Mouse (Mus musculus) stomach, embryonic 16.5 days (tissue): ENCODE results near the gene Pik3r6. TPM values are rescaled to one million over a fixed set of nuclear protein-coding genes. Genes with fewer than 3 reads are reported as not detected.

Experiments
- ATAC-seq: fragments of 200-750 bp; cut with Nextera tagmentation; 2 replicates; pipeline ENCODE4 v1.8.0; 2017; ENCODE audit warnings: moderate number of reproducible peaks, moderate TSS enrichment; ENCODE audit not compliant: insufficient read depth, low FRiP score
- H3K27ac ChIP-seq: fragments of 300-500 bp; sonication (generic); 2 replicates; pipeline ENCODE4 v1.5.1; 2014; ENCODE audit warnings: low read length
- H3K27me3 ChIP-seq: fragments of 300-500 bp; sonication (generic); 2 replicates; pipeline ENCODE4 v1.6.1; 2014; ENCODE audit warnings: low read length, control low read depth, mixed read lengths; ENCODE audit not compliant: control insufficient read depth, insufficient read depth
- H3K36me3 ChIP-seq: fragments of 300-500 bp; sonication (generic); 2 replicates; pipeline ENCODE4 v1.6.1; 2014; ENCODE audit warnings: low read length; ENCODE audit not compliant: control insufficient read depth, insufficient read depth
- H3K4me1 ChIP-seq: fragments of 300-500 bp; sonication (generic); 2 replicates; pipeline ENCODE4 v1.6.1; 2014; ENCODE audit warnings: low read length, control low read depth, mixed read lengths; ENCODE audit not compliant: control insufficient read depth, insufficient read depth
- H3K4me2 ChIP-seq: fragments of 300-500 bp; sonication (generic); 2 replicates; pipeline ENCODE4 v1.6.1; 2014; ENCODE audit warnings: low read depth, low read length, mixed read lengths
- H3K4me3 ChIP-seq: fragments of 300-500 bp; sonication (generic); replicated peaks from 2 replicates; pipeline ENCODE4 v1.5.1; 2014; ENCODE audit warnings: mild to moderate bottlenecking, low read length
- H3K9ac ChIP-seq: fragments of 300-500 bp; sonication (generic); 2 replicates; pipeline ENCODE4 v1.6.1; 2014; ENCODE audit warnings: low read length
- H3K9me3 ChIP-seq: fragments of 300-500 bp; sonication (generic); replicated peaks from 2 replicates; pipeline ENCODE4 v1.6.1; 2016; ENCODE audit warnings: low read length, control low read depth; ENCODE audit not compliant: control insufficient read depth
- WGBS: fragments of 180-500 bp; shearing (Covaris S2); extraction: QIAGEN DNeasy Blood & Tissue Kit; methylation state at CpG from one replicate; pipeline ENCODE4 v1.1.7; 2014; 5-methylcytosine and 5-hydroxymethylcytosine counted together
- polyA plus RNA-seq: library from polyadenylated mRNA; unstranded; fragments of >200 nt; fragmentation: Nextera tagmentation; extraction: Ambion mirVana; gene quantifications from 2 replicates; pipeline ENCODE4 v1.2.1, GENCODE M21; 2015

Gene Pik3r6
- polyA plus RNA-seq, 1 experiment from 2014 or later, result 3.2 TPM

DNA sequence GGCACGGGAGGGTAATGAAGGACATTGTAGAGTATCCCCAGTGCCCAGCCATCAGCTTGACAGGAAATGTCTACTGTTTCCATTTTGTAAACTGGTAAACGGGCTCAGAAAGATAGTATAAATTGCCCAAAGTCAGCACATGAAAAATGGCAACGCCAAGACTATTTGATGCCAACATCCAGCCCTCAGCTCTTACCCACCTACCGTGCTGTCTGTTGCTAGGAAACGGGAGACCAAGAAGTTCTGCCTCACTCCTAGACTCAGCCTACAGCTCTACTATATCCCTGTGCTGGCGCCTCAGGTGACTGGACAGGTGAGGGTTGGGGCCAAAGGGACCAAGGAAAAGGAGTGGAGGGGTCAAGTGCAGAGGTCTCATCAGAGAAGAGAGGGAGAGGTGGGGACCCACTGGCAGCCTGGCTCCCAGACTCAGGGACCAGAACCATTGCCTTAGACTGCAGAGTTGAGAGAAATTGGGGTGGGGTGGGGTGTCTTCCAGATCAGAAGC is 31.2 kb downstream of the Pik3r6 start:
- Histone ChIP-seq H3K9me3 (no peaks in the 10 kb centered on the region), H3K27ac (no peak overlapping the region), H3K36me3 (no peaks in the 10 kb centered on the region), H3K4me2 (no peak overlapping the region), H3K4me3 (no peak overlapping the region), H3K4me1 (no peaks in the 10 kb centered on the region), H3K9ac (no peak overlapping the region), H3K27me3 (no peaks in the 10 kb centered on the region)
- 79% methylated on average over 6 of the region's 6 CpGs for WGBS
- no peak for ATAC-seq

DNA sequence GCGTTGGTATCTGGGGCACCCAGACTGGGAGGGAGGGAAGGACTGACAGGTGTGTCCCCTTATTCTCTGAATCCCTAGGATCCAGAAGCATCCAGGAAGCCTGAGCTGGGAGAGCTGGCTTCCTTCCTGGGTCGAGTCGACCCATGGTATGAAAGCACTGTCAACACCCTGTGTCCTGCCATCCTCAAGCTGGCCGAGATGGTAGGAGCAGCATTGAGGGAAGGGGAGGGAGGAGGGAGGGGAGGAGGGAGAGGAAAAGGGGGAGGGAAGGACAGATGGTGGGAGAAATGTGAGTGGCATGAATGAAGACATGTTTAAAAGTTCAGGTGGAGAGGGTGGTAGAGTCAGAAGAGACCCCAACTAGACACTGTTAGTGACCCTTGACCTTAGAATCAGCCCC is 33.2 kb downstream of the Pik3r6 start:
- Histone ChIP-seq H3K4me3 (no peak overlapping the region), H3K9me3 (no peaks in the 10 kb centered on the region), H3K4me2 (no peak overlapping the region), H3K27me3 (no peaks in the 10 kb centered on the region), H3K9ac (no peak overlapping the region), H3K36me3 (no peaks in the 10 kb centered on the region), H3K4me1 (no peaks in the 10 kb centered on the region), H3K27ac (no peak overlapping the region)
- WGBS, result 76% methylated on average over 4 of the region's 4 CpGs
- ATAC-seq, result no peak

DNA sequence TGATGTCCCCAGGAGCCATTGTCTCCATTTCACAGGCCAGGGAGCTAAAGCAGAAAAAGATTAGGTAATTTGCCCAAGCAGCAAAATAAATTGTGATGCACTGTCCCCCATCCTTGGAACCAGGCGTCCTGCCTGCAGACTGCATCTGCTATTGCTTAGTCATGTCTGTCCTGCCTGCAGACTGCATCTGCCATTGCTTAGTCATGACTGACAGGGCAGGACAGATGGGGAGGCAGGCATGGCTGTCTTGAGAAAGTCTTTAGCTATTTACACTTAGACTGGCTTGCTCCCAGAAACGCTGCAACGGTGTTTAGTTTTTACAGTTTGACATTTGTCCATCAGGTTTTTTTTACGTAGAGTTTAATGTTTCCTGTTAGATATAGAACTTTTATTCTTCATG is 33.6 kb downstream of the Pik3r6 start:
- no peaks in the 10 kb centered on the region for H3K9me3 ChIP-seq
- no peak overlapping the region for H3K4me2 ChIP-seq
- no peak overlapping the region for H3K4me3 ChIP-seq
- no peak for ATAC-seq
- H3K36me3 ChIP-seq, result no peaks in the 10 kb centered on the region
- H3K27ac ChIP-seq, result no peak overlapping the region
- H3K4me1 ChIP-seq, result no peaks in the 10 kb centered on the region
- WGBS, result 35% methylated on average over 4 of the region's 4 CpGs
- H3K27me3 ChIP-seq, result no peaks in the 10 kb centered on the region
- H3K9ac ChIP-seq, result no peak overlapping the region

DNA sequence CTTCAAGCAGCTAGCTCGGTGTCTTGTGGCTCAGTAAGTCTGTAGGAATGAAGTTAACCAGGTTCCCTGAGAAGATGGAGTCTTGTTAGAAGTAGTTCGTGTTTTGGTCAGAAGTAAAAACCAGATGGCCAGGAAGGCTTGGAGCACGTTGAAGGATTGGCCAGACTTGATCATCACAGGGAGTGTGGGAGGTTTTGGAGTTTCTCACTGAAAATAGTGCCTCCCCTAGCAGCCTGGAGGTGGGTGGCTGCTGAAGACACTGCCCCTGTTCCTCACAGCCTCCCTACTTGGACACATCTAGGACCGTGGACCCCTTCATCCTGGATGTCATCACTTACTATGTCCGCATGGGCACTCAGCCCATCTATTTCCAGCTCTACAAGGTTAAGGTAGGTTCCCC is 36.8 kb downstream of the Pik3r6 start:
- Histone ChIP-seq H3K9ac (no peak overlapping the region), H3K27ac (no peak overlapping the region), H3K4me2 (no peak overlapping the region), H3K9me3 (no peaks in the 10 kb centered on the region), H3K27me3 (no peaks in the 10 kb centered on the region), H3K36me3 (no peaks in the 10 kb centered on the region), H3K4me3 (no peak overlapping the region), H3K4me1 (no peaks in the 10 kb centered on the region)
- WGBS, result 68% methylated on average over 5 of the region's 5 CpGs
- no peak for ATAC-seq

DNA sequence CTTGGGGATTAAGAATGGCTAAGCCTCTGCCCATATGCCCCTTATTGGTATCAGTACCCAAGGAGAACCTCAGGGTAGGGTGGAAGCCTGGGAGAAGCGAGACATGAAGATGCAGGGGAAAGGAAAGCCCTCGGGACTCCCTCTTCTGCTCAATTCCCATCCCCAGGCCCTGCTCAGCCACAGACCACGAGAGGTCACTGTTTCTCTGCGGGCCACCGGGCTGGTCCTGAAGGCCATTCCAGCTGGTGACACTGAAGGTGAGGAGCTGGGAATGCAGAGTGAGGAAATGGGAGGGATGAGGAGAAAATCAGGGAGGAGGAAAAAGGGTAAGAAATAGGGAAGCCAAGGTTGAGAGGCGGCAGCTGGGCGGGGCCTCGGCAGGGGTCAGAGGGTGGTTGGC is 41.7 kb downstream of the Pik3r6 start:
- ATAC-seq, result 0 out of 2 replicates have a peak, but pooled peaks have one; percentile 51
- WGBS, result 16% methylated on average over 8 of the region's 8 CpGs
- Histone ChIP-seq H3K9me3 (no peaks in the 10 kb centered on the region), H3K4me2 (no peak overlapping the region), H3K36me3 (no peaks in the 10 kb centered on the region), H3K4me3 (no peak overlapping the region), H3K27me3 (no peaks in the 10 kb centered on the region), H3K4me1 (no peaks in the 10 kb centered on the region), H3K27ac (no peak overlapping the region), H3K9ac (no peak overlapping the region)

DNA sequence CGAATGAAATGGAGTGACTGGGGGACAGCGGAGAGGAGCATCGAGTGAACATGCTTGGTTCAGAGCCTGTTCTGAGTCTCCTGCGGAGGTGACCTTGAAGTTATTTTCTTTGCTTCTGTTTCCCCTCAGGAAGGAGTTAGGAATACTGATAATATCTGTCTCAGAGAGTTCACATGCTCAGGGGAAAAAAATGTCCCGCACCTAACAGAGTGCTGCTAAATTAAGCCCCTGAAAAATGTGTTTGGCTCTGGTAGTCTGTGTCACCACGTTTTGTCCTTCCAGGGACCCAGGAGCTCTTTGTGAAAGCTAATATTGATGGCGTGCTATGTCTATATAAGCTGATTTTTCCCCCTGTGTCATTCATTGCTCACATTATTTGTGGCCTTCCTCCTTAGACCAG is 42.4 kb downstream of the Pik3r6 start:
- no peaks in the 10 kb centered on the region for H3K36me3 ChIP-seq
- H3K4me2 ChIP-seq, result no peak overlapping the region
- ATAC-seq, result no peak
- H3K27me3 ChIP-seq, result no peaks in the 10 kb centered on the region
- H3K9me3 ChIP-seq, result no peaks in the 10 kb centered on the region
- H3K4me1 ChIP-seq, result no peaks in the 10 kb centered on the region
- H3K4me3 ChIP-seq, result no peak overlapping the region
- H3K27ac ChIP-seq, result no peak overlapping the region
- 52% methylated on average over 7 of the region's 7 CpGs for WGBS
- no peak overlapping the region for H3K9ac ChIP-seq

DNA sequence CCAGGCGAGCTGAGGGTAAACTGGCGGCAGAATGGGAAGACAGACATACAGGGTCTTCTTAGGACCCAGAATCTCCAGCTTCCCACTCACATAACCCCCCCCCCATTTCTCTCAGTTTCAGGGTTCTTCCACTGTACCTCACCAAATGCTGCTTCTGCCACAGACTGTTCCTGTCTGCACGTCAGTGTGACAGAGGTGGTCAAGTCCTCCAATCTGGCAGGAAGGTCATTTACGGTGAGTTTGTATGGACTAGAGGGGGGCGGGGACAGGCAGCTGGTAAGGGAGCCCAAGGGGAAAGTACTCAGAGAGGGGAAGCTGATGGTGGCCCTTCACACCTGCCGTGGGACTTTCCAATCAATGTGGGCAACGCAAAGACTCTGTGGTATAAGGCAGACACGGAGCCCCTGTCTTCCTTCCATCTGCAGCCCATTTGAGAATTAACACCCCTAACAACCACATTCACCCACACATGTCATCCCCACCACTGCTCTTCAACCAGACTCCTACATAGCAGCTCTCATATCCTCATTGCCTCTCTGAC is 42.9 kb downstream of the Pik3r6 start:
- no peaks in the 10 kb centered on the region for H3K9me3 ChIP-seq
- no peak overlapping the region for H3K4me2 ChIP-seq
- no peak overlapping the region for H3K9ac ChIP-seq
- no peak overlapping the region for H3K4me3 ChIP-seq
- 75% methylated on average over 8 of the region's 8 CpGs for WGBS
- no peak for ATAC-seq
- H3K27me3 ChIP-seq, result no peaks in the 10 kb centered on the region
- no peaks in the 10 kb centered on the region for H3K4me1 ChIP-seq
- no peak overlapping the region for H3K27ac ChIP-seq
- no peaks in the 10 kb centered on the region for H3K36me3 ChIP-seq

DNA sequence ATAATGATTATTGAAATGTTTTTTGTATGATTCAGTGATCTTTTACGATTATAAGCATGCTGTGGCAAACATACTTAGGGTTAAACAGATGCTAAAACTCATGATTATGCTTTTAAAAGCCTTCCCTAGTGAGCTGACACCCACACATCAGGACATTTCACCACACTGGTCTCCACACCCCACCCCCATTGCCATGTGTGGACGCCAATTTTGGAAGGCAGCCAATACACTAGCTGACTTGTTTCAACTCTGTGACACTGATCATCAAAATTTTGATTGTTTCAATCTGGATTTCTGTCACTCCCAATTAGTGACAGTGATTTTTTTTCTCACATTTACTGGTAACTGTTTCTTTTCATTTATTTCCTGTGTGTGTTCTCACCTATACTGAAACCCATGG is 44.7 kb downstream of the Pik3r6 start:
- H3K36me3 ChIP-seq, result no peaks in the 10 kb centered on the region
- H3K4me3 ChIP-seq, result no peak overlapping the region
- no peak overlapping the region for H3K27ac ChIP-seq
- H3K9me3 ChIP-seq, result no peaks in the 10 kb centered on the region
- H3K9ac ChIP-seq, result no peak overlapping the region
- ATAC-seq, result no peak
- WGBS, result 45% methylated on average over 2 of the region's 2 CpGs
- no peaks in the 10 kb centered on the region for H3K4me1 ChIP-seq
- H3K27me3 ChIP-seq, result no peaks in the 10 kb centered on the region
- no peak overlapping the region for H3K4me2 ChIP-seq

DNA sequence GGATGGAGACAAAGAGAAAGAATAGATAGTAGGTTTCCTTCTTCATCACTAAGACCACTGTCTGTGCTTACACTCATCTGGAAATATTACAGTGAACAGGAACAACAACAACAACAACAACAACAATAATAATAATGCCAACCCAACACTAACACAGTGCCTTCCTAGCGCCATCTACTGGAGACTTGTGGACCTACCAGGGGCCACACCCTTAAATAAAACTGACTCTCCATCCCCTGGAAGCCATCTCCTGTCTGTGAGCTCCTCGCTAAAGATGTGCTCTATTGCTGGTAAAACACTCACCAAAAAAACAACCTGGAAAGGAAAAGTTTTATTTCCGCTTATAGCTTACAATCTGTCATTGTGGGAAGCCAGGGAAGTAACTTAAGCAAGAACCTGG is 46.8 kb downstream of the Pik3r6 start:
- H3K27me3 ChIP-seq, result no peaks in the 10 kb centered on the region
- 48% methylated on average over 3 of the region's 3 CpGs for WGBS

DNA sequence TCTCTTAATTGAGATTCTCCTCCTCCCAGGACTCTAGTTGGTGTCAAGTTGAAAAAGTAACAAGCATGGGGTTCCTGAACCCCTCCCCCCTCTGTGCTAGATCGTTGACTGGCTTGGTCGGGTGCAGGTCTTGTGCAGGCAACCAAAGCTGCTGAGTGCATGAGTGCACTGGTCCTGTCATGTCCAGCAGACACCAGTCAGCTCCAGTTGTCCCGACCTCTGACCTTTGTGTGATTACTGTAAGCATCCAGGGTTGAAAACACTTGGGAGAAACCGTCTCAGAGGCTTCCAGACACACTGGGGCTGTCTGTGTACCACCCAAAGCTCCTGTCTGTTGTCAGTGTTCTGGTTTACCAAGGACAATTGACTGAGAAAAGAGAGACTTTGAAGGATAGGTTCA is 47.5 kb downstream of the Pik3r6 start:
- Histone ChIP-seq H3K27me3 (no peaks in the 10 kb centered on the region), H3K9ac (no peak overlapping the region), H3K4me3 (no peak overlapping the region), H3K27ac (no peak overlapping the region), H3K4me2 (no peak overlapping the region), H3K9me3 (no peaks in the 10 kb centered on the region), H3K4me1 (no peaks in the 10 kb centered on the region), H3K36me3 (no peaks in the 10 kb centered on the region)
- no peak for ATAC-seq
- 49% methylated on average over 4 of the region's 4 CpGs for WGBS

More for the DNA sequence above, 46.8 kb downstream of the Pik3r6 start:
- H3K9me3 ChIP-seq, result no peaks in the 10 kb centered on the region
- H3K27ac ChIP-seq, result no peak overlapping the region
- H3K4me1 ChIP-seq, result no peaks in the 10 kb centered on the region
- H3K4me3 ChIP-seq, result no peak overlapping the region
- no peak for ATAC-seq
- H3K4me2 ChIP-seq, result no peak overlapping the region
- no peak overlapping the region for H3K9ac ChIP-seq
- H3K36me3 ChIP-seq, result no peaks in the 10 kb centered on the region
